Mouse (Mus musculus) embryonic facial prominence, embryonic 10.5 days (tissue): ENCODE results near the gene Fank1. TPM values are rescaled to one million over a fixed set of nuclear protein-coding genes. Genes with fewer than 3 reads are reported as not detected.

Source experiments
- DNase-seq: peaks from one replicate; pipeline ENCODE4 v3.0.0-alpha.2; 2017; ENCODE audit warnings: low spot score
- H3K27ac ChIP-seq: fragments of 300-500 bp; sonication (generic); replicated peaks from 2 replicates; pipeline ENCODE4 v1.5.1; 2016; ENCODE audit warnings: mild to moderate bottlenecking
- H3K27me3 ChIP-seq: fragments of 300-500 bp; sonication (generic); replicated peaks from 2 replicates; pipeline ENCODE4 v1.6.1; 2016; ENCODE audit warnings: low read depth, mild to moderate bottlenecking; ENCODE audit not compliant: poor library complexity, severe bottlenecking
- H3K36me3 ChIP-seq: fragments of 300-500 bp; sonication (generic); replicated peaks from 2 replicates; pipeline ENCODE4 v1.6.1; 2016; ENCODE audit warnings: mild to moderate bottlenecking, moderate library complexity
- H3K4me1 ChIP-seq: fragments of 300-500 bp; sonication (generic); 2 replicates; pipeline ENCODE4 v1.6.1; 2016
- H3K4me3 ChIP-seq: fragments of 300-500 bp; sonication (generic); 2 replicates; pipeline ENCODE4 v1.5.1; 2016; ENCODE audit warnings: mild to moderate bottlenecking, moderate library complexity
- H3K9me3 ChIP-seq: fragments of 300-500 bp; sonication (generic); 2 replicates; pipeline ENCODE4 v1.6.1; 2016; ENCODE audit warnings: mild to moderate bottlenecking
- WGBS: fragments of 180-500 bp; shearing (Covaris S2); methylation state at CpG from one replicate; pipeline ENCODE4 v1.1.7; 2016; 5-methylcytosine and 5-hydroxymethylcytosine counted together
- polyA plus RNA-seq: library from polyadenylated mRNA; unstranded; fragments of >200 nt; fragmentation: Nextera tagmentation; extraction: Ambion mirVana; gene quantifications from 2 replicates; pipeline ENCODE4 v1.2.1, GENCODE M21; 2016

The Fank1 gene
- polyA plus RNA-seq, 1 experiment from 2014 or later = 0.36 TPM

- Histone ChIP-seq H3K36me3 (no peaks in the 10 kb centered on the region), H3K4me3 (no peak overlapping the region), H3K9me3 (no peaks in the 10 kb centered on the region), H3K4me1 (no peaks in the 10 kb centered on the region), H3K27ac (no peak overlapping the region), H3K27me3 (no peaks in the 10 kb centered on the region)
- WGBS = 79% methylated on average over 6 of the region's 6 CpGs
- DNase-seq = no peak
Observed at GRCm38 (mm10) chr7:133801823-133802222, 25.2 kb downstream of the Fank1 start.

DNA sequence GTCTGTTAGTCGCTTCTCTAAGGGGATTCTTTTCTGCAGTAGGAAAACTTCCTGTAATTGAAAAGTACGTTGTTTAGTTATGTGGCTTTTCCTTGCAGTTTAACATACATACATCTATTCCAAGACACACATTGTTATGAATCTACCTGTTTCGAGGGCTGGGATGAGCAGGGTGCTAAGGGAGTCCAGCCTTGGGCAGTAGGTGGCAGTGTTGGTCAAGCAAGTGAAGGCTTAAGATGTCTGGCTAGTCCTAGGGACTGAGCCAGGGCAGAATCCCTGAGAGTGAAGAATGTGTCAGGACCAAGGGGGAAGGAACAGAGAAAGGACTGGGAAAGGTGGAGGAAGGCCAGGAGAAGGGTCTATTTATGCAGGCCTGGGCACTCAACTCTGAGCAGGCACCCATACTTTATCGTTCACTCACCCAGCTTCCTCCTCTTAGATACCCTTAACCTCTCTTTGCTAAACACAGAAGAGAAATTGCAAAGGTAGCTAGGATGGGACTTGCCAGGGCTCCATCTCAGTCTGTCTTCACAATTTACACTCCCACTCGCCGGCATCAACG is 29.0 kb downstream of the Fank1 start:
- Histone ChIP-seq H3K4me1 (0 out of 2 replicates have a peak, but pooled peaks cover 3% of the 10 kb centered on the region), H3K9me3 (no peaks in the 10 kb centered on the region), H3K27ac (no peak overlapping the region), H3K4me3 (no peak overlapping the region), H3K27me3 (no peaks in the 10 kb centered on the region), H3K36me3 (no peaks in the 10 kb centered on the region)
- 57% methylated on average over 7 of the region's 7 CpGs for WGBS
- peak; percentile 74 for DNase-seq

GRCm38 (mm10) chr7:133812927-133813326 is 36.3 kb downstream of the Fank1 start:
- Histone ChIP-seq H3K9me3 (no peaks in the 10 kb centered on the region), H3K36me3 (no peaks in the 10 kb centered on the region), H3K4me3 (no peak overlapping the region), H3K27me3 (no peaks in the 10 kb centered on the region), H3K4me1 (0 out of 2 replicates have a peak, but pooled peaks cover 4% of the 10 kb centered on the region), H3K27ac (no peak overlapping the region)
- no peak for DNase-seq
- 73% methylated on average over 7 of the region's 7 CpGs for WGBS

- Histone ChIP-seq H3K9me3 (no peaks in the 10 kb centered on the region), H3K4me1 (0 out of 2 replicates have a peak, but pooled peaks cover 2% of the 10 kb centered on the region), H3K4me3 (no peak overlapping the region), H3K27me3 (no peaks in the 10 kb centered on the region), H3K27ac (no peak overlapping the region), H3K36me3 (no peaks in the 10 kb centered on the region)
- WGBS = 87% methylated on average over 4 of the region's 4 CpGs
- no peak for DNase-seq
Observed at GRCm38 (mm10) chr7:133813331-133813730, 36.7 kb downstream of the Fank1 start.

DNA sequence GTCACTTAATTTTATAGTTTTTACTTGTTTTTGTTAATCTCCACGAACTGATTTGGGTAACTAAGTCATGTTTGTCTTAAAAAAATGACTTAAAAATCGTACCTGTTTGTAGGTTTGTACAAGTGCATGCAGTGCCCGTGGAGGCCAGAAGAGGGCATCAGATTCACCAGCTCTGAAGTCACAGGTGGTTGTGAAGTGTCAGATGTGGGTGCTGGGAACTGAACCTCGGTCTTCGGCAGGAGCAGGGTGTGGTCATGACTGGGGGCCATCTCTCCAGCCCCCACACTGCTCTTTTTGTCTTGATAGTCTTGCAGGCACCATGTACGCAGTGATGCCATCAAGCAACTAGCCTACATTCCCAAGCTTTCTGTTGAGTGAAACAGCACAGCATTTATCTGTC is 47.1 kb downstream of the Fank1 start:
- WGBS = 86% methylated on average over 6 of the region's 6 CpGs
- no peak for DNase-seq
- H3K27me3 ChIP-seq = no peaks in the 10 kb centered on the region
- H3K4me3 ChIP-seq = no peak overlapping the region
- 0 out of 2 replicates have a peak, but pooled peaks cover 4% of the 10 kb centered on the region for H3K9me3 ChIP-seq
- 0 out of 2 replicates have a peak, but pooled peaks cover 4% of the 10 kb centered on the region for H3K4me1 ChIP-seq
- no peak overlapping the region for H3K27ac ChIP-seq
- H3K36me3 ChIP-seq = no peaks in the 10 kb centered on the region

DNA sequence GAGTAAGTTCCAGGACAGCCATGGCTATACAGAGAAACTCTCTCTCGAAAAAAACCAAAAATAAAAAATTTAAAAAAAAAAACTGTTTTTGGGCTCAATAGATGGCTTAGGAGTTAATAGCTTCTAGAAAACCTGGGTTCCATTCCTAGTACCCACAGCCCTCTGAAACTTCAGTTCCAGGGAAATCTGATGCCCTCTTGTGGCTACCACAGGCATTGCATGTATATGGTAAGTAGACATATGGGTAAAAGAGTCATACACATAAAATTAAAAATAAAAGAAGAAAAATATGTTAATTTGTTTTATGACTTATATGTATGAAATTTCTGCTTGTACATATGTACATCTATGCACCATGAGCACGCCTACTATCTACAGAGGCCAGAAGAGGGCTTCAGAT is 47.9 kb downstream of the Fank1 start:
- Histone ChIP-seq H3K4me3 (no peak overlapping the region), H3K9me3 (0 out of 2 replicates have a peak, but pooled peaks cover 4% of the 10 kb centered on the region), H3K27me3 (no peaks in the 10 kb centered on the region), H3K4me1 (0 out of 2 replicates have a peak, but pooled peaks cover 5% of the 10 kb centered on the region), H3K27ac (no peak overlapping the region), H3K36me3 (no peaks in the 10 kb centered on the region)
- 94% methylated on average over 2 of the region's 2 CpGs for WGBS
- no peak for DNase-seq

GRCm38 (mm10) chr7:133828514-133828913 is 51.9 kb downstream of the Fank1 start:
- DNase-seq = no peak
- 63% methylated on average over 4 of the region's 4 CpGs for WGBS
- no peak overlapping the region for H3K27ac ChIP-seq
- no peak overlapping the region for H3K4me3 ChIP-seq
- 0 out of 2 replicates have a peak, but pooled peaks cover 2% of the 10 kb centered on the region for H3K4me1 ChIP-seq
- no peaks in the 10 kb centered on the region for H3K27me3 ChIP-seq
- H3K9me3 ChIP-seq = 0 out of 2 replicates have a peak, but pooled peaks cover 4% of the 10 kb centered on the region
- H3K36me3 ChIP-seq = no peaks in the 10 kb centered on the region

DNA sequence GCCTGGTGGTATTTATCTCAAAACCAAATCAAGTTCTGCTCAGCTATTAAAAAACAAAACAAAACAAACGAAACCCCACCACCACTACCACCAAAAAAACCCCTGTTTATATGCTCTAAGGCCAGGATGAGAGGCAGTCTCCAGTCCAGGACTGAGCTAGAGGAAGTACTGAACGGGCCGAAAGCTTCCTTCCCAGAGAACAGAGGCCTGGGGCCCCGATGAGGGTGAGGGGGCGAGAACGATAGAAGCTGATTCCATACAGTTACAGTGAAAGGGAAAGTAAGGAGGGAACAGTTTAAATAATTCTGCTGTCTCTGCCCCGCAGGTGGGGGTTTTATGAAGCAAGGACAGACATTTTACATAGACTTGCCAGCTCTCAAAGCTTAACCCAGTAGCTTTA is 52.9 kb downstream of the Fank1 start:
- H3K9me3 ChIP-seq = no peaks in the 10 kb centered on the region
- no peaks in the 10 kb centered on the region for H3K36me3 ChIP-seq
- no peak overlapping the region for H3K4me3 ChIP-seq
- WGBS = 72% methylated on average over 7 of the region's 7 CpGs
- DNase-seq = no peak
- no peaks in the 10 kb centered on the region for H3K27me3 ChIP-seq
- no peak overlapping the region for H3K27ac ChIP-seq
- H3K4me1 ChIP-seq = 0 out of 2 replicates have a peak, but pooled peaks cover 2% of the 10 kb centered on the region

GRCm38 (mm10) chr7:133839546-133839945 is 62.9 kb downstream of the Fank1 start:
- Histone ChIP-seq H3K4me1 (no peaks in the 10 kb centered on the region), H3K9me3 (no peaks in the 10 kb centered on the region), H3K27me3 (no peaks in the 10 kb centered on the region), H3K36me3 (no peaks in the 10 kb centered on the region), H3K4me3 (no peak overlapping the region), H3K27ac (no peak overlapping the region)
- DNase-seq = no peak
- 77% methylated on average over 4 of the region's 4 CpGs for WGBS

DNA sequence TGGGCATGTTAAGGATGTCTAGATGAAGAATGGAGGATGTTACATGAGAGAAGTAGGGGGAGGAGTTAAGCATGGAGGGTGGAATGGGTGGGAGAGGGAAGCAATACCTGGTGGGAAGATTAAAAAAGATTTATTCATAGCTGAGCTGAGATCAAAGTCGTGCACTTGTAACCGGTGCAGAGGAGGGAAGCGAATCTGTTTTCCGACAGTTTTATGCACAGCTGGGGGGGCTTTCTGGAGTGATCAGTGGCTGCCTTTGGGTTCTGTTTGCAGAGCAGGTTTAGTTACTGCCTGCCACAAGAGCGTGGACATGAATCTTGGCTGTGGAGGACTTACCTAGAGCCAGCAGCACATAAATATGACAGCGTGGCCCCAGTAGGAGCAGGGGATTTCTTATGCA is 65.4 kb downstream of the Fank1 start:
- DNase-seq = no peak
- no peaks in the 10 kb centered on the region for H3K36me3 ChIP-seq
- H3K4me3 ChIP-seq = no peak overlapping the region
- H3K27ac ChIP-seq = no peak overlapping the region
- H3K27me3 ChIP-seq = no peaks in the 10 kb centered on the region
- H3K9me3 ChIP-seq = no peaks in the 10 kb centered on the region
- 85% methylated on average over 6 of the region's 6 CpGs for WGBS
- peaks cover 4% of the 10 kb centered on the region for H3K4me1 ChIP-seq

- 24% methylated on average over 1 of the region's 1 CpGs for WGBS
- peaks cover 4% of the 10 kb centered on the region for H3K4me1 ChIP-seq
- no peaks in the 10 kb centered on the region for H3K9me3 ChIP-seq
- H3K27ac ChIP-seq = no peak overlapping the region
- DNase-seq = peak; percentile 49
- no peaks in the 10 kb centered on the region for H3K36me3 ChIP-seq
- H3K4me3 ChIP-seq = no peak overlapping the region
- H3K27me3 ChIP-seq = no peaks in the 10 kb centered on the region
Observed at GRCm38 (mm10) chr7:133847175-133847574, 70.5 kb downstream of the Fank1 start.

GRCm38 (mm10) chr7:133848180-133848579 is 71.5 kb downstream of the Fank1 start:
- Histone ChIP-seq H3K36me3 (no peaks in the 10 kb centered on the region), H3K9me3 (no peaks in the 10 kb centered on the region), H3K4me1 (peaks cover 4% of the 10 kb centered on the region), H3K27ac (no peak overlapping the region), H3K27me3 (no peaks in the 10 kb centered on the region), H3K4me3 (no peak overlapping the region)
- DNase-seq = no peak
- WGBS = 77% methylated on average over 2 of the region's 2 CpGs

DNA sequence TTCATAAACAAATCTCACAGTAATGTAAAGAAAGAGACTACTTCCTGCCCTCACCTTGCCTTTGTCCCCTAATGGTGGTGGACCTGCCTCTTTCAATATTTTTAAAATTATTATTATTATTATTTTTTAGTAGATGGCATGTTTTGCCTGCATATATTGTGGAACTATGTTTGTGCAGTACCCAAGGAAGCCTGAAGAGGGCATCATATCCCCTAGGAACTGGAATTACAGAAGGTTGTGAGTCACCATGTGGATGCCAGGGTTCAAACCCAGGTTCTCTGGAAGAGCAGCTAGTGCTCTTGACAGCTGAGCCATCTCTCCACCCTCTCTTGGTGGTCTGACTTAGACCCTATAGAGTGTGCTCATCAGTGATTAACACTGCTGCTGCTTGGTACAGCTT is 74.1 kb downstream of the Fank1 start:
- no peak for DNase-seq
- no peaks in the 10 kb centered on the region for H3K36me3 ChIP-seq
- no peak overlapping the region for H3K27ac ChIP-seq
- peaks cover 4% of the 10 kb centered on the region for H3K4me1 ChIP-seq
- H3K4me3 ChIP-seq = no peak overlapping the region
- no peaks in the 10 kb centered on the region for H3K27me3 ChIP-seq
- no peaks in the 10 kb centered on the region for H3K9me3 ChIP-seq
